Mouse (Mus musculus) cerebellum, adult (tissue): ENCODE measurements around the gene Hsdl2.

ENCODE experiments used
- ATAC-seq: cut with Nextera tagmentation; 2 replicates; pipeline ENCODE4 v1.9.2; 2017; ENCODE audit warnings: mild to moderate bottlenecking, moderate library complexity, mixed read lengths; ENCODE audit not compliant: insufficient number of reproducible peaks, low FRiP score, low TSS enrichment

The Hsdl2 gene

GRCm38 (mm10) chr4:59666550-59667317 is 85.4 kb downstream of the Hsdl2 start:
- ATAC-seq = no peak

GRCm38 (mm10) chr4:59668050-59668449 is 86.7 kb downstream of the Hsdl2 start:
- ATAC-seq = no peak
